Mouse (Mus musculus) heart, adult 11 months (tissue): ENCODE measurements at regions not wholly inside any gene's neighbourhood (a gene's known extent, or its start where the extent isn't known, plus 50 kb on each side); places are given as distances from the start of the nearest gene placed in this dataset.

Experiments
- DNase-seq: peaks from one replicate; pipeline ENCODE4 v3.0.0; 2022

DNA sequence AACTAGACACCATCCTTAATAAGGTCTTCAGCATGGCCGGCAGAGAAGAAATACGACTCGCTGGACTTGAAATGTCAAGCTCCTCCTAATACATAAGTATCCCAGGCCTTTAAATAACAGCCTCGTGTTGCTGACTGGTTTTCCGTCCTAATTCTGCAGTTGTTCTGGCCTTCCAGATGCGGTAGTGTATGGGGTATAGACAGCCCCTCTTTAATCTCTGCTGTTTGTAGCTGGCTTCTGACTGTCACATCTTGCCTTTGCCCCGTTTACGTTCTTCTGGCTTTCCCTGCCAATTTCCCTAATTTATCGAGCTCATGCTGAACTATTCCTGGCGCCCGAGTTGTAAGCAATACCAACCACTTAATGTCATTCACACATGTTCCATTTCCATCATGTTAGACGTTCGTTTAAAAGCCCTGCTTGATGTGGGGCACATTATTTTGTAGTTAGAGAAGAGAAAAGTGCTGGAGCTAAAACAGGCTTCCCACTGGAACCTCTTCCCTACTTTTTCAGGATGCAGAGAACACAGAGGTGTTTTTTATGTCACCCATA is 1042.2 kb downstream of the Adgrl2 start:
- peak; percentile 85 for DNase-seq

DNA sequence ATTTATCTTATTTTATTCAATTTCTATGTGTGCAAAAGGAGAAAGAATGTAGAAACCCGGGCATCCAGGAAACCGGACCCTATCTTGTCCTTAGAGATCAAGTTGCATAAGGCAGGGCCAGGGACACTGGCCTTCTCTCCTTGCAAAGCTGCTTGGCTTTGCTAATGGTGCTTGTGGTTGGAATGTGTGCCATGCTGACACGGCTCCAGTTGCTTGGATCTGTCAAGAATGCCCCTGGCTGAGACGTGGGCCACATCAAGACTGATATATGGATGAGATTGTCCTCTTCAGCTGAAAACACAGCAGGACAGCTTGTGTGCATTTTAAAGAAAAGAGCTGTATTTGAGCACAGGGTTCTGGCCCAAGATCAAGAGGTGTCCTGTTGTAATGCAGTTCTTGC is 1047.0 kb downstream of the Adgrl2 start:
- DNase-seq = no peak

DNA sequence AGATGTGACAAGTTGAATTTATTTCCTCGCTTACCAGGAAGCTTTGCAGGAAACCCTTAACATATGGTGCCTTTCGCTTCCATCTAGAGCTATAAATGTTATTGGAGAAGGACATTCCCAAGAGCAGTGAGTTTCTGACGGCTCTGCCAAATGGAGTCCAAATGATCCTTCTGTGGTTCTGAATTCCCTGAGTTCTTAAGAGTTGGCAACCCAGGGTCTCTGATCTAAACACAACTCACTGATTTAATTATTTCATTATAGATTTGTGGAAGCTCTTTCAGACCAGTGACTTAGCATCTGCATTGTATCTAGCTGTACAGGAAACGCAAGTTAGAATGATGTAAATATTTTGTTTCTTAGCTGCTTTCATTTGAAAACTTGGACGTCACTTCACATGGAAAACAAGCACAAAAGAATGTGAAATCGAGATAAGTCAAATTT is 1059.5 kb downstream of the Adgrl2 start:
- peak; percentile 17 for DNase-seq

DNA sequence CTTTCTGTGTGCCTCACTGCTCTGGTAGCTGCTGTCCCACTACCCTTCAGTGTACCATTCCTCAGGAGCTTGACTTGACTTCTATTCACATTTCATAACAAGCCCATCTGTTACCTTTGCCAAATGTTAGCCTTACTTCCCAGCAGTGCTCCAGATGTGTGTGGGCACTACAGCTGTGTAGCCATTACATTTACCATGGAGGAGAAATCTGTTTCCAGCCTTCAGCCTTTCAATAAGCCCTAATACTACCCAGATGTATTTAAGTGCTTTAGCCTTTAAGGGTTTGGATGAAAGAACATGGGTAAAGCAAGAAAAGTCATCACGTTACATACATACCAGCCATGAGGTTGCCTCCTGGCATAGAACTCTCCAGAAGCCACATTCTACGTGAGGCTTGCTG is 1068.0 kb downstream of the Ttll7 start:
- DNase-seq = peak; percentile 13

DNA sequence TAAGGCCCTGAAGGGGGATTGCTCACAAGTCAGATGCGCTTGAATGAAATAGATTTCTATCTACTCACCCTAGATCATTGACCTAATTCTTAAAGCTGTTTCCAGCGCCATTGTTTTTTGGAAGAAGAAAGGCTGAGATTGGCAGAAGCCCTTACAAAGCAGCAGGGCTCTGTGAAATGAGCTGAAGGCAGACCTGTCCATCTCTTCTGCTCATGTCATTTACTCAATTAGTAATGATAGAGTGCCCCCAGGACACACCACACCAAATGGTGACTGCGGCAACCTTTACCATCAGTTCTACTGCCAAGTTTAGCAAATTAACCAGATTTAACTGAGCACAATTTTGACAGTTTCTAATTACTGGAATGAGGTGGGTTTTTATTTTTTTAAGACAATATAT is 1067.5 kb downstream of the Ttll7 start:
- DNase-seq = peak; percentile 9

DNA sequence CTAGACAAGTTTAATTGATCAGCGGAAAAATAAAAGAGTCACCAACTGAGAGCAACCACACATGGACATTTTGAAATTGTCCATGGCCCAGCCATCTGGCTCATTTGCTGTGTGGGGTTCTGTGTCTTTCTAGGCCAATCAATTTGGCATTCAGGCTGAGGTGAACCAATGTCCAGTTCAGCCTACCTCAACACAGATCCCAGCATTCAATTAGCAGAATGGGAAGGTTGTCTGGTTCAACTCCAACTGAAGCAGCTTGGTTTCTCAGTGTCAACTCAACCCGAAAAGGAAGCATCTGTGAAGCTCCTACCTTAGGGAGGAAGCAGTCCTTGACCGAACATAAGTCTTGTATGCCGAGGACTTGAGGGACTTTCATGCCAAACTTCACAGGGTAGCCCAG is 1067.0 kb downstream of the Ttll7 start:
- no peak for DNase-seq

DNA sequence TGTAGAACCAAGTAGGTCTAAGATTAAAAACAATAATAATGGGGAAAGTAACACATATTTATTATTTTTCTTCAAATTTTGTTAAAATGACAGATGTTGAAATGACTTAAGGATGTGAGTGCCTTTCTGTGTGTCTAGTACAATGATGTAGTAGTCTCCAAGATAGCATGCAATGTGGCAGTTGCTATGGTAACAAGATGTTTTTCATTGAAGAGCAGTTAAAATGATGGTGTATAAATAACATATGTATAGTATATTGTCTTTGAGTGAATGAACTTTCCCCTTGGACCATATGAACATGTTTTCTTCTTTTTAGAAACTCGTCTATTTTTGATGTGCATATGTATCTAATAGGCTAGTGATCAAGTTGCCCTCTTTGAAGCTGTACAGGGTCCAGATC is 1044.6 kb downstream of the Ttll7 start:
- DNase-seq = no peak

DNA sequence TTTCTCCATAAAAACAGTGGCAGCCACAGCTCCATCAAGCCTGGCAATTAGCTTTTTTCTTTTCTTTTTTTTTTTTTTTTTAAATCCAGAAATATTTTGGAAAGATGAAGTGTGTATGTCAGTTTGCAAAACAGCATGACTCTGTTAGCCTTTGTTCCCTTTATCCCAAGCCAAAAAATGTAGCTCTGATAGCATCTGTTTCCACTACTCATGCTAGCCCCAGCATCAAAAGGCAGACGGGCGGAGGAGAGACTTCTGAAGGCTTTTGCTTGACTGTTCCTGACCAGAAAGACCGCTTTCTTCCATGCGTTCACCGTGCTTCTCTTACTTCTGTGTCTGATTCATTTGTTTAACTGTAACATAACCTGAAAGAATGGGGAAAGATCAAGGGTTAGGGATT is 1039.5 kb downstream of the Ttll7 start:
- DNase-seq = no peak

DNA sequence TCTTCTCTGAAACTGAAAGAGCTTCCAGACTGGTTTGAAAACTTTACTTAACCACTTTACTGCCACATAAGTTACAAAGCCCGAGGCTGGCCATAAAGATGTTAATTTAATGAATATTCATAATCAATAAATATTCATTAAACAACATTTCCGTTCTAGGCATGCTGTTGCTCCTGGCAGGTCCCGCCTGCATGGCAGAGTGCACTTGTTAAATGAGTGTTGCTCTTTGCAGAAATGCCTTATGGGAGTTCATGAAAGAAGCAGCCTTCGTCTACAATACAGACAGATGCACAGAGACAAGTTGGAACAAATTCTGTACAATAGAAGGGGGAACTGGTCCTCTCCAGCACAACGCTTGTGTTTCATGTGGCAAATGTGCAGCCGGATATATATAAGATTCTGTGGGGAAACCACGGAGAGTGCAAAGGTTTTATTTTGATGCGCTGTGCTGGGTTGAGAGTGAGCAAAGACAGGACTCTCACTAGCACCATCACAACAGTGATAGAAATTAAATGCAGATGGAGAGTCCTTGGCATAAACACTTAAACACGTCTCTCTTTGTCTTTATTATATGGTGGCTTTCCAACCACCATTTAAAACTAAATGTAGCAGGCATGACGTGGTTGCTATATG is 1034.2 kb downstream of the Ttll7 start:
- DNase-seq = no peak

DNA sequence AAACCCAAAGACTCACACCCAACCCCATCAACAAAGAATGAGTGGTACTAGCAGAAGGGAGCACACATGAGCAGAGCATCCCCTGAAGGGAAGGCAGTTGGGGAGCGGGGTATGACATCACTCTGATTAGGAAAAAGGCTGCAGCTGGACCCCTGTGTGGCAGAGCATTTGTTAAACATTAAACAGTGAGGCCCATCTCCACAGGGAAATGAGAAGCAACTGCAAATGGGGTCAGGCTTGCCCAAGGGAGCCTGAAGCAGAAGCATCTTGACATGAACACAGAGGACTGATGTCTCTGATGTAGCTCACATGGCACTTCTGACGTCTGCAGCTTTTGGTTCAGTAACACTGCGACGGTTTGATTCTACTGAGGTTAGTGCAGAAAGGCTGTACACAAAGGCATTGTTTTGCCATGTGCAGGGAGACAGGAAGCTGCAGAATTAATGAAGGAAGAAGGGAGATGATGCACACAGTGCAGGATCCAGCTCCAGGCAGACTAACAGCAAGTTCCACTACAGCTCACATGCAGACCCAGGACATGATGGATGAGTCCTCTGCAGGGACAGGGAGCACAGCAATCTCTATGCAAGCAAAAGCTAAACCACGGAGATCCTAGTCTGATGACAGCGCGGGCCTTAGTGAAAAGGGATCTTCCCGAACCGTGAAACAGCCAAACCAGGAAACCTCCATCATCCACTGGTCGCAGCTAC is 1030.9 kb downstream of the Ttll7 start:
- DNase-seq = peak; percentile 73

DNA sequence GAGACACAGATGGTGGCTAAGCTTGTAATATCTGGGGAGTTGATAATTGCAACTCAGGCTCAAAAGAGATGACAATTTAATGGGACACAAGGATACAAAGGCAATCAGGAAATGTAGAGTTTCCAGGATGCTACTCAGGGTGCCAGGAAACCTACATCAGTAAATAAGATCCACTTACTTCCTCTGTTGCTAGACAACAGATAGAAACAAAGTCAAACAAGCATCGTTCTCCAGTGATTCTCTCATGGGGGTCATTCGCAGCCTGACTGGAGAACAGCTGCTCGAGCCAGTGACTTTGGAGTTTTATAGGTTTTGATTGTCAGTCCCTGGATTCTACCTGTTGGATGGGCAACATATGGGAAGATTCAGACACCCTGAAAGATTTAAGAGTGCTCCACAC is 1026.5 kb downstream of the Ttll7 start:
- DNase-seq = peak; percentile 48

DNA sequence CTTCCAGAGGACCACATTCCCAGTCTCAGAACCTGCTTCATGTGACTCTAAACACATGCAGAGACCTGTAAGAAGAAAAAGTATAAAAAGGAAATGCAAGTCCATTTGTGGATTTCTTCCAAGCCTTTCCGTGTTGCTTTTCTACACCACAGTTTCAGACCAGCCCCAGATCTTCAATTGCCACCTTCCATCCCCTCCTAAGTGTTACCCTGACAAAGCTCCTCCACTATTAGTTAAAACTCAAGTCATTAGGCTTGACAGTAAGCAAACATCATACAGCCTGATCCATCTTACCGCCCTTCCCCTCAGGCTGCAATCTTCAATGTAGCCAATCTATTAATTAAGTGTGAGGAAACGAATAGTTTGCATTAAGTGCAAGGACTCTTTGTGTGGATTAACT is 1016.1 kb downstream of the Ttll7 start:
- no peak for DNase-seq

DNA sequence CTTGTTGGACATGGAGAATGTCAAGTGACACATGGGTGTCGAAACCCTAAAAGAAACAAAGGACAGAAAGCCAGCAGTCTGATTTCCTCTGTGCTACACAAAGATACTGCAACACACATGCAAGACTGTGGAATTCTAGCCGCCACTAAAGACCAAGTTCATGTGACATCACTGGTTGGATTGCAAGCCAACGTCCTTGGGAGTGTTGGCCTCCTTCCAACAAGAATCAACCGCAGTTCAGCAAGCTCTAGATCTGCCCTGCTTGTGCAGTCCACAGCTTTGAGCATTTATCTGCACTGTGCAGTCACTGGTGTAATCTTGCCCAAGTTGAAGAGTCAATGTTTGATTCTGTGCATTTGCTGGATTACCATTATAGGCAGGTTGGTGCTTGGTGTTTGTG is 1001.2 kb downstream of the Ttll7 start:
- no peak for DNase-seq

DNA sequence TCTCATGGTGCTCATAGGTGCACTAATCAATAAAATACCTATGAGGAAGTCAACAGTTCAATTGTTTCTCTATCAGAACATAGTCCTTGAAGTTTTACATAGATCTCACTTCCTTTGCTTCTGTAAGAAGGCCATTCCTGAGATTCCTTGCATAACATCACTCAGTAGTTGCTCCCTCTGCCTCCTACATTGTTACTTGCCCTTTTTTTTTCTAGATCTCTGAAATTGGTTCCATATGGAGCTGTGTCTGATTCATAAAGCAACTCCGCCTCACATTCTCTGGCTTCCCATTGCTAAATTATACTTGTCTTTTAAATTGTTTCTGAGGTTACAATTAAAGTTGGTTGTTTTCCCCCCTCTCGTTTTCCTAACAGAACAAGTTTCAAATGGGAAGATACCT is 1000.7 kb downstream of the Ttll7 start:
- no peak for DNase-seq

DNA sequence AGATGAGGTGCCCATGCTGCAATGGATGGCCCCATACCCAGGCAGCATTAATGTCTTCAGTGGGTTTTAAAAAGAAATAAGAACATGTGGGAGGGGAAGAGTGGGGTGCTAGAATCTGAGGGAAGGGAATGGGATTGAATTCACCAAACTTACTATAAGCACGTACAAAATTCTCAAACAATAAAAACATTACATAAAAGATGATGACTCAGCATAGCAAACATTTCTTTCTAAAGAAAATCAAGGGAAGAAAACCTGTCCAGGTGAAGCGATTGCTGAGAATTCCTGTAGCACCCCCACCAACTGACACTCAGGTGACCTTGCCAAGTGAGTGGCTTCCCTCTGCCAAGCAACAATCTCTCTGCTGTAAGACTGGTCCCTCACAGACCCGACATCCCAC is 989.2 kb downstream of the Ttll7 start:
- DNase-seq = no peak

DNA sequence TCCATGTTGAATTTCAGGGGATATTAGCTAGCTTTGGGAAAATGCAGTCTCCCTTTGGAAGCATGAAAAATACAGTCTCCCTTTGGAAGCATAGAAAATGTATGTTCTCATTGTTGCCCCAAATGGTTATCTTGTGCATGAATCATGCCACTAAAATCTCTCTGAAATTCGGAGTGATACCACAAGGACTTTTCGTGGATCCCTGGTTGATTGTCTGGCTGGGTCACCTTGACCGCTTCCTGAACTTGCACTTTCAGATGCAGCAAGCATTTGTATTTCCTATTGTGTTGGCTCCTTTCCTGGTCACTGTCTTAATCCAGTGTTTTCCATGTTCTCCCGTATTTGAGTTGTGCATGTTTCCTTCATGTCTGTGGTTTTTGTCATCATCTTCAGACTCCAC is 986.6 kb downstream of the Ttll7 start:
- DNase-seq = no peak

DNA sequence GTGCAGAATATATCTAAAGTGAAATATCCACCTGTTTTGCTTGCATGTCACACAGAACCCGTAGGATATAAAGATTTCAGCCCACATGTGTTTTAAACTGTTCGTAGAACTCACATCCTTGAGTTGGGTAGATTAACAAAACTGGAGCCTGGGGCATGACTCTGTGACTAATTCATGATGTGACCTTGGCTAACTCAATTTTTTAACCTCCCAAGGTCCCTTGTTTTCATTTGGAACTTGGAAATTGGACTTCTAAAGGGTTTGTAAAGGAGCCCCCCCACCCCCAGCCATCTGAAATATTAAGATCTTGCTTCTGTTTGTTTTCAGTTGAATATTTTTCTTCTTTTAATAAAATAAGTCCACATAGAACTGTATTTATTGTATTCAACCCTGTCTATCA is 983.5 kb downstream of the Ttll7 start:
- DNase-seq = no peak

DNA sequence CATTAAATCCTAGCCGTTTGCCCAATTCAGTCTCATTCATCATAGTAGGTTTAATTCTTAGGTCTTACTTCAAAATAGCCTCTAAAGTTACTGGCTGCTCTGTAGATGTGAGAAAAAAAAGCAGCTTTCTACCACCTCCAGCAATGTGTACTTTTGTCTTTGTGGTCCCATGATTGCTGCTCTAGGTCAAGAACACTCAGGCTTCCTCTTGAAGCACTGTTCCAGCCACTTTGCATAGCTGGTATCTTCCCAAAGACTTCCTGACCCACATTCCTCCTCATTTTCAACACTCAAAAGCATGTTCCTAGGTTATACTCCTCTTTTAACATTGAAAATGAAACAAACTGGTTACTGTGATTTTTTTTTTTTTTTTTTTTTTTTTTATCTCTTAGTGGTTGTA is 973.2 kb downstream of the Ttll7 start:
- DNase-seq = no peak

DNA sequence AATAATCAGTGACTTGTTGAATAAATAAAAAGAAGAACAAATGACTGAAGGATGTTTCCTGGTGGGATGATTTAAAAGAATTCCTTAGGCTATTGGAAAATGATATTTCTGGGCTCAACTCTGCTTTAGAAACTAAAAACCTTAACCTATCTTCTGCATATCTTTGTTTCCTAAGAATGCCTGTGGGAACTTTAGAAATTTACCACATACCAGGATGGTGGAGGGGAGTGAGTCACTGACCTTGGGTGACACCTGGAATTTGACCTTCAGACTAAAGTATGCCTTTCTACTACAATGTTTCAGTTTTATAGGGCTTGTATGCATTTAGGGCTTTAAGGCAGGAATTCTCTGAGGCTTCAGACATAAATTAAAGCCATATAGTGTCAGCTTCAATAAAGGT is 972.3 kb downstream of the Ttll7 start:
- DNase-seq = no peak

DNA sequence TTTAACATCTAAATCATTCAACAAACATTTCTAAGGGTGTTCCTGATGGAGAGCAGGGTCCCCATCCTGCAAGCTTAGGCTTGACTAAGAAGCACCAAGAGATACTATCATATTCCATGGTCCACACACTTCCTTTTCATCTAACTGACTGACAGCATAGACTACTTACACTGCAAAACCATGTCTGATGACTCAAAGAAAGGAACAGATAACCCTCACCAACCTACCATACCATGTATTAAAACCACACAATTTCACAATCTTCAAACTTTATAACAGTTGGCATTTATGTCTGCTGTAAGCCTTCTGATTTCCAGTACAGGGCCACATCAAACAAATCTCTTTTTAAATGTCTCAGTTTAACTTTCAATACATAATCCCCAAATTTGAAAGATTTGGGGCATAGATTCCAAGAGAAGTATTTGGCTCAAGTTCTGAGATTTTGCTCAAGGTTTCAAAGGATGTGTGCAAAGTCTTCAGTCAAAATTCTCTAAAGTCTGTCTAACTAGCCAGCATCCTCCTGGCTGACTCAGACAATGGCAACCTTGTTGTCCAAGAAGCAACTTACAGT is 962.0 kb downstream of the Ttll7 start:
- no peak for DNase-seq

DNA sequence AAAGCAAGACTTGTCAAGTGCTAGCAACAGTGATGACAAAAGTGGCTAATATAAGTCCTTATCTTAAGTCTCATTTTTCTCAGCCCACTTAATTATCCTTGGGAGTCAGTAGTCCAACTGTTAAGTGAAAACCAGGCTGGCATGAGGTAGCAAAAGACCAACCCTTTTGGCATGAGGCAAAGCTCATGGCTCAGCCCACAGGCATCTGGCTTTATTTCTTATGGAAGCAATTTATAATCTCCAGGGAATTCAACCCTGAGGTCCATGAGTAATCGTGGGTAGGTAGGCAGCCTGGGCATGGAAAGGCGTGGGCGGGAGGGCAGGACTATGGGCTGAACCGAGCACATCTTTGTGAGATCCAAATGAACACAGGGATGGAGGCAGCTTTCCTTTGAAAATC is 950.4 kb downstream of the Ttll7 start:
- DNase-seq = peak; percentile 75

DNA sequence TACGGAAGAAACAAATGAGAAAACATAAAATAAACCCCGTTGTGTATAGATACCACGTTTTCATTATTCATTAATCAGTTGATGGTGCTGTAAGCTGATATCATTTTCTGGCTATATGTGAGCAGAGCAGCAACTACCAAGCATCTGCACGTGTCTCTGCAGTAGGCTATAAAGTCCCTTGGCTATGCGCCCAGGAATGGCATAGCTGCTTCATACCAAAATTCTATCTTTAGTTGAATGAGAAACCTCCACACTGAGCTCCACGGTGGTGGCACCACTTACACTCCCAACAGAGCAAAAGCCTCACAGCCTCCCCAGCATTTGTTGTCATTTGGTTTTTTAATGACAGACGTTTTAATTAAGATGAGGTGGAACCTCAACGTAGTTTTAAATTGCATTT is 944.4 kb downstream of the Ttll7 start:
- no peak for DNase-seq

DNA sequence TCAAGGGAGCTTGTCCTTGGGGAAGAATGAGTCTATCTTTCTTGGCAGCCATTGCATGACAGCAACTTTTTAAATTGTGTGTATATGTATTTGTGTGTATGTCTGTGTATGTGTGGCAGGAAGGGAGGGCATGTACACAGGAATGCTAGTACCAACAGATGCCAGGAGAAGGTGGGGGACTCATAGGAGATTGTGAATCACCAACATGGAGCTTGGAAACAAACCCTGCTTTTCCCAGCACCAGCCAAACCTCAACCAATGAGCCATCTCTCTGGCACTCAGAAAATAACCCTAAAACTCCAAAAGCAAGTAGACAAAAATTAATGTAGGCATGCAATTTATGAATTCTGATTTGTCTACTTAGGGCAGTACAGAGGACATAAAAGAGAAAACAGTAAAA is 942.9 kb downstream of the Ttll7 start:
- peak; percentile 39 for DNase-seq

DNA sequence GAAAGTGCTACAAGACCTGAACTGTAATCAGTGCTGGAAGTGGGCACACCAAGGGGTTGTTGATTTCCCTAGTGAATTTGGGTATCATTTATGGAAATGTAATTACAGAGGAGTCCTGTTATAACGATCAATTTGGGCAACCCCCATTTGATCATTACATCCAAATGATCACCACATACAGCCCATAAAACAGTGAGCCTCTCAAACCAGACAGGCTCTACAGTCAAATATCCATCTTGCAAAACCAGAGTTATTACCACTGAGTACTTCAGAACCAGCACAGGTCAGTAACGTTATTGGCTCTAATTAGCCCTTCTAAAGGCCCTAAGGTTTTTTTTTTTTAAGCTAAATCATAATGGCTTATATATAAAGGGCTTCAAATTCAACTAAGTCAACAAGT is 934.4 kb downstream of the Ttll7 start:
- DNase-seq = no peak

DNA sequence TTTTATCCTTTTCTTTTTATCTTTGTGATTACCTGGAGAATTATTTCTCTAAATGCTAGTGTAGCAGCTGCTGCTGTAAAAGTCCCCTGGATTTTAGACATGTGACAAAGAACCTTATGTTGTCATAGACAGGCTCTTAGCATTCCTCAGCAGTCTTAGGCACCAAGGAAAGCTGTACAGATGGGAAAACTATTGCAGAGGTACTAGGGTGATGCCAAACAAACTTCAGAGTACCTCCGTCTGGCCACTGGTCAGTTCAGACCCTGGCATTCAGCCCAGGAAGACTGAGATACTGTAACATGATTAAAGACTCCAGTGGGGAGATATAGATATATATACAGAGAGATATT is 898.6 kb downstream of the Ttll7 start:
- no peak for DNase-seq
